ENCODE assay signal across 8 mouse cellular contexts in the genomic region with DNA sequence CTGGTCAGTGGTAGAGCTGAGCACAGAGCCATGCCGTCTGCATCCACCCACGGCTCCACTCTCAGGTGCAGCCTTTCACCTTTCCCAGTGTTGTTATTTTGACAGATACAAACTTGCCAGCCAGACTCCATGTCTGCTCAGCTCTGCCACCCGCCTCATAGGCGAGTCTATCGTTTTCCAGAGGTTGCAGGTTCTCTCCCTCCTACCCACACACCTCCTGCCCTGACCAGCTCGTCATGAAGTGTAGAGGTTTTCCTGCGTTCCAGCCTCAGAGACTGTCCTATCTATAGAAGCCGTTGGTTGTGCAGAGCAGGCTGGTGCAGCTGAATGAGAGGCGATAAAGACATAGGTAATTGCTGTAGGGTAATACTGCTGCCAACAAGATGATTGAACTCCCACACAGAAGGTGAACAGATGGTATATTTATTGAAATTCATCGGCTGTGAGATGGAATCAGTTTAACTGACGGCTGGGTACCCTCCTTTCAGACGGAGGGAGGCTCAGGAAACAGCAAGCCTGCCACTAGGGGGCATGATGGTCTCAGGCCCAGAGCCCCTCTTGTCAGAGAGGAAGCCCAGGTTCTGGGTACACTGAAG. TPM values are rescaled to one million over a fixed set of nuclear protein-coding genes. Genes with fewer than 3 reads are reported as not detected.
DNase-seq lines count a peak whose midpoint lies in the region; ATAC-seq lines count a peak whose summit lies in the region.

No protein-coding gene starts in this region.

- H3K9ac ChIP-seq in hindbrain, embryonic 16.5 days (ENCODE audit: low read depth, low read length): no peak overlapping the region
- no peak overlapping the region for H3K9ac ChIP-seq in neural tube, embryonic 12.5 days

- no peak overlapping the region for H3K4me3 ChIP-seq in hindbrain, embryonic 16.5 days (ENCODE audit: low read length)
- H3K4me3 ChIP-seq in neural tube, embryonic 12.5 days: no peak overlapping the region

- H3K4me1 ChIP-seq in hindbrain, embryonic 16.5 days (ENCODE audit: control insufficient read depth, insufficient read depth, low read depth, low read length): no peaks in the 10 kb centered on the region
- H3K4me1 ChIP-seq in neural tube, embryonic 12.5 days: no peaks in the 10 kb centered on the region

- no peaks in the 10 kb centered on the region for H3K36me3 ChIP-seq in hindbrain, embryonic 16.5 days (ENCODE audit: control insufficient read depth, insufficient read depth, low read length)
- no peaks in the 10 kb centered on the region for H3K36me3 ChIP-seq in neural tube, embryonic 12.5 days

- no peaks in the 10 kb centered on the region for H3K27me3 ChIP-seq in hindbrain, embryonic 16.5 days (replicated peaks; ENCODE audit: control insufficient read depth, insufficient read depth, low read length)
- H3K27me3 ChIP-seq in neural tube, embryonic 12.5 days (replicated peaks): no peaks in the 10 kb centered on the region

- no peaks in the 10 kb centered on the region for H3K9me3 ChIP-seq in hindbrain, embryonic 16.5 days (ENCODE audit: control insufficient read depth, low read length)
- no peaks in the 10 kb centered on the region for H3K9me3 ChIP-seq in neural tube, embryonic 12.5 days

- DNase-seq in CD4-positive, CD25-positive, alpha-beta regulatory T cell, adult 2 months (ENCODE audit: low read depth, low spot score): peak; percentile 5
- DNase-seq in R1 (ENCODE audit: low read depth, low spot score): peak; percentile 32
- DNase-seq in embryo, embryonic 9.5 days (ENCODE audit: extremely low spot score): peak; percentile 52
- peak; percentile 73 to 88 for DNase-seq in left cerebral cortex, adult 9 months (ENCODE audit: low spot score in 2 of 2)
- DNase-seq in urinary bladder, postnatal 25 days (ENCODE audit: low spot score): peak; percentile 54

- H3K4me2 ChIP-seq in hindbrain, embryonic 16.5 days (ENCODE audit: low read length): no peak overlapping the region
- no peak overlapping the region for H3K4me2 ChIP-seq in neural tube, embryonic 12.5 days (replicated peaks)

- no peak for ATAC-seq in CD4-positive, CD25-positive, alpha-beta regulatory T cell, adult 4 months
- peak; percentile 94 for ATAC-seq in hindbrain, embryonic 16.5 days
- peak; percentile 89 for ATAC-seq in neural tube, embryonic 12.5 days (ENCODE audit: low FRiP score, low read depth)

- no peak overlapping the region; the same call in 1 of the 2 replicates for H3K27ac ChIP-seq in hindbrain, embryonic 16.5 days (ENCODE audit: low read depth, low read length)
- H3K27ac ChIP-seq in neural tube, embryonic 12.5 days: no peak overlapping the region

- 40% methylated on average over 12 of the region's 12 CpGs for WGBS in hindbrain, embryonic 16.5 days
- 55% methylated on average over 12 of the region's 12 CpGs for WGBS in neural tube, embryonic 12.5 days

RNA-seq across cellular contexts. Expression of a gene that starts 58.0 kb away (rescaled TPM):
- polyA plus RNA-seq in CD4-positive, CD25-positive, alpha-beta regulatory T cell, adult 4 months (2017; shearing (Covaris generic)): not detected
- 76.1 and 81.6 TPM in 2 replicates for polyA plus RNA-seq in hindbrain, embryonic 16.5 days (2015; fragmentation: Nextera tagmentation; extraction: Ambion mirVana)
- polyA plus RNA-seq in neural tube, embryonic 12.5 days (2016; fragmentation: Nextera tagmentation; extraction: Ambion mirVana): 17.4 and 19.6 TPM in 2 replicates

Comparison
In these comparisons a context has a peak if more than half of its experiments do, and no peak if none do; other contexts are left out.
1. DNase-seq: peak in every context shown above with its lines; median percentile 80 in left cerebral cortex, adult 9 months; 54 in urinary bladder, postnatal 25 days; 52 in embryo, embryonic 9.5 days; 32 in R1; 5 in CD4-positive, CD25-positive, alpha-beta regulatory T cell, adult 2 months.
2. RNA of a gene that starts 58.0 kb away (polyA plus RNA-seq): 76.1 to 81.6 TPM in hindbrain, embryonic 16.5 days and 17.4 to 19.6 TPM in neural tube, embryonic 12.5 days; not detected in CD4-positive, CD25-positive, alpha-beta regulatory T cell, adult 4 months; every median in the first group is over 10 times any median in the second.